Mouse (Mus musculus): ENCODE measurements around the gene Tbcb.
A peak's percentile ranks its signal among the peaks of the same experiment; 100 is the strongest.
"Not testable (repeated sequence)": the region's sequence is repeated elsewhere in the genome, so short reads cannot be mapped to it uniquely, and the experiment has no call there.

Tbcb gene

GRCm38 (mm10) chr7:30221433-30221832, 10.6 kb downstream of the Tbcb start:
- DNase-seq = no peak

- DNase-seq = no peak
These were observed 12.1 kb downstream of the Tbcb start for GRCm38 (mm10) chr7:30220008-30220356.

- peak; percentile 62 to 74 for DNase-seq
These were observed 12.6 kb downstream of the Tbcb start for GRCm38 (mm10) chr7:30219293-30220007.

DNA sequence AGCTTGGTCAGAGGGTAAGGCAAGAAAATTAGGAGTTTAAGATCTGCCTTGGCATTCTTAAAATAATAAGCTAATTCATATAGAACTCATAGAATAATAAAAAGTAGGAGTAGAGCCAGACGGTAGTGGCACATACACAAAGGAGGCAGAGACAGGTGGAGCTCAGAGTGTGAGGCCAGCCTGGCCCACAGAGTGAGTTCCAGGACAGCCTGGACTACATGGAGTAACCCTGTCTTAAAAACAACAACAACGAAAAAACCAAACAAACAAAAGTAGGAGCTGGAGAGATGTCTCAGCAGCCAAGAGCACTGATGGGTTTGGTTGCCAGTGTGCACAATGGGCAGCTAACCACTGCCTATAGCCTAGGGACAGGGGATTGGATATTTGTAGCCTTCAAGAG, 14.8 kb downstream of the Tbcb start:
- DNase-seq = no peak

- peak; percentile 86 to 93 for DNase-seq
These were observed 15.3 kb downstream of the Tbcb start for GRCm38 (mm10) chr7:30216723-30217151.

- DNase-seq = no peak
These were observed 16.2 kb downstream of the Tbcb start for GRCm38 (mm10) chr7:30215875-30216274.

GRCm38 (mm10) chr7:30213881-30214280, 18.2 kb downstream of the Tbcb start:
- DNase-seq = no peak

DNA sequence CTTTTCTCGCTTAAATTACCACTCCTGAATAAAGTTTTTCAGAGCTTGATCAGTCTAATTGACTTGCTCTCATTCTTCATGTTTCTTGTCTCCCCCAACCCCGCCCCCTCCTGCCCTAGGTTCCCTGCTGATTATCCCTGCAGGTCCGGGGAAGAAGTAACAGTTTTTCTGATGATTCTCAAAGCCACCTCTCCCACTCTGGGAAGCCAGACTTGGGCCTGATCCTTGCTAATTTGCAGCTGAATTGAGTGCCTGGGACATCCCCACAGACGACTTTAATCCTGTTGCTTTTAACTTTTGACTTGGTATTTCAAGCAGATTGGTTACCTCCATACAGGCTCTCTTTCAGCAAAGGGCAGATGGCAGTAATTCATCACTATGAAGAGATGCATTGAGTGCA, 21.0 kb downstream of the Tbcb start:
- no peak for DNase-seq

- DNase-seq = not testable (repeated sequence)
These were observed 25.7 kb downstream of the Tbcb start for GRCm38 (mm10) chr7:30206364-30206763.

DNA sequence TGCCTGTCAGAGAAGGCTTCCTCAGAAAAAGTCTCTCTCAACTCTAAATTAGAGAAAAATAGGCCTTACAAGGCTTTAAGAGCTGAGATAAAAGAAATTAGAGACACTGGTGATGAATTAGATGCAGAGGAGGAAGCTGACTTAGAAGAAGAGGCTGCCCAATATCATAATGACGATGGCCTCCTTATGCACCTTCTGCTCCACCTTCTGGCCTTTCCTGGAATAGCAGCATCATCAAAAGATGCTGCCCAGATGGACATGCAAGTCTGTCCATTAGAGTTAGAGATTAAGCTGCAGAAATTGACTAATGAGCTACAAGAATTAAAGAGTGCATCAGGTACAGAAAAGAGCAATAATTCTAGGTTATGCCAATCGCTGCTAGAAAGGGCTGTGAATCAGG, 26.7 kb downstream of the Tbcb start:
- DNase-seq = peak; percentile 82 to 90

GRCm38 (mm10) chr7:30204380-30204779, 27.7 kb downstream of the Tbcb start:
- DNase-seq = no peak

DNA sequence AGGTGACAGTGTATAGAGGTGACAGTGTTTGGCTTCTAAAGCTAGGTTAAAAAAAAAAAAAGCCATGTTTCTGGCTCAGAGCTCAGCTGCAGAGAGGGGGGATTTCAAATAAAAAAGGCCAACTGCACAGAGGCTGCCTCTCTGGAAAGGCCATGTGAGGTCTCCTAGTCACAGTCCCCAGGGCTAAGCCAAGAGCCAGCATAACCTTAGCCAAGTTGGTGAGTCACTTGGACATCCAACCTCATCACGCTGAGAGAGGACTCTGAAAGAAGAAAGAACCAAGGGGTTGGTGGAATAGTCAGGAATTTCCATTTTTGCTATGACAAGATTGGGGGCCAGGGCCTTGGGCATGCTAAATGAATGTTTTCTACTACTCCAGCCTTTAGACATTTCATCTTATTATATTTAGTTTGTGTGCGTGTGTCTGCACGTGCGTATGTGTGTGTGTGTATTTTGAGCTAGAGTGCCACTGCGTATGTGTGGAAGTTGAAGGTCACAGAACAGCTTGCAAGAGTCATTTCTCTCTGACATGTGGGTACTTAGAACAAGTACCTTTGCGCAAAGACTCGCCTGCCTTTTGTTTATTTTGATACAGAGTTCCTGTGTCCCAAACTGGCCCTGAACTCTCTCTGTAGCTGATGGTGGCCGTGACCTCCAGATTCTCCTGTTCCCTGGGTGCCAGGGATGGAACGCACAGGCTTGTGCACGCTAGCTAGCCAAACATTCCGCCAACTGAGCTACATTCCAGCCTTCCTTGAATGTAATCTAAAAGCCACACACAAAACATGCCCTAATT, 29.0 kb downstream of the Tbcb start:
- peak; percentile 70 to 75 for DNase-seq

DNA sequence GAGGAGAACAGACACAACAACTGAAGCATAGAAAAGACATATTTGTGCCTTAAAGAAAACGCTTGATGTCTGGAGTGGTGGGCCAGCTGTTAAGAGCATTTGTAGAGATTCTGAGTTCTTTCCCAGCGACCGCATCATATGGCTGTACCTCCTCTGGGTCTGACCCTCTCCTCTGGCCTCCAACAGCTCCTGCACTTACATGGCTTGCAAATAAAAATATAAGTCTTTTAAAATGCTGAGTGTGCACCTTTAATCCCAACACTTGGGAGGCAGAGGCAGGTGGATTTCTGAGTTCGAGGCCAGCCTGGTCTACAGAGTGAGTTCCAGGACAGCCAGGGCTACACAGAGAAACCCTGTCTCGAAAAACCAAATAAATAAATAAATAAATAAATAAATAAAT, 31.4 kb downstream of the Tbcb start:
- not testable (repeated sequence) for DNase-seq

- DNase-seq = no peak
These were observed 31.9 kb downstream of the Tbcb start for GRCm38 (mm10) chr7:30200200-30200599.

DNA sequence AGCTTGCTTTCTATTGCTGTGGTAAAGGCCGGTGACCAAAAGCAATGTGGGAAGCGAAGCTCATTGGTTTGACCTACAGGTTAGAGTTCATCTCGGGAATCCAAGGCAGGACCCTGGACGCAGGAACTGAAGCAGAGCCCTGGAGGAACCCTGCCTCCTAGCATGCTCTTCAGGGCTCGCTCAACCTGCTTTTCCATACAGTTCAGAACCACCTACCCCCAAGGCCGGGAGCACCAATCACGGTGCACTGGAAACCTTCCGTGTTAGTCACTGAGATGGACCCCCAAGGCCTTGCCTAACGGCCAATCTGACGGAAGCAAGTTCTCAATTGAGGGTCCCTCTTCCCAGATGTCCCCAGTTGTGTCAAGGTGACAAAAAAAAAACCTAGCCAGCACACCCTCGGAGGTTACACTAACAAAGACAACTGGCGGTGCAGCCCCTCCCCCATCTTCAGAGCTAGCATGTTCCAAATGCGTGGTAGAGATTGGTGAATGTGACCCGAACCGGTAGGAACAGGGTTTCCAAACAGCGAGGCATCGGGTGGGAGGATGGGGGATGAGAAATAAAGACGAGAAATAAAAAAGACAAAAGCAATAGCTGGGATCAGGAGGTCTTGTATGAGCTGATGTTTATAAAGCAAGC, 32.5 kb downstream of the Tbcb start:
- DNase-seq = no peak

DNA sequence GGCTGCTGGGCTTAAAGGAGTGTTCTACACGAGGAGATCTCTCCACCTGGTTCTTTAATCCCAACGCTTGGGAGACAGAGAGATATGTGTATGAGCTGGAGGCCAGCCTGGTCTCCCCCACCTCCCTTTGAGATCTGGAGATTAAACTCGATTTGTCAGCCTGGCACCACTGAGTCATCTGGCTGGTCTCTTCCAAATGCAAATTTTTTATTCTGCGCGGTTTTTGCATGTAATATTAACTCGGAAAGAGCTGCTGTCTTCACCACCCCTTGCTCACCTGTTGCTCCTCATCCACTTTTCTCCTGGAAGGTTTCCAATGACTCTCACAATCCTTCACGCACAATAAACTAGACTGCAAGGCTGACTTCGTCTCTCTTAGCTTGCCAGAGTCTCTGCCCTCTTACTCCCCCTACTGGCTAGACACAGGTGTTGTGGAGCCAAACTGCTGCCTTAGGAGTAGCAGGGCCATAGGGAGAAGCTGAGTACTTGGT, 33.5 kb downstream of the Tbcb start, which contains the start of gene Capns1:
TSS of gene Capns1 (minus strand) at position 331 of the 491 bp plus-strand sequence.
- peak; percentile 62 to 75 for DNase-seq

GRCm38 (mm10) chr7:30197592-30198129, 34.4 kb downstream of the Tbcb start:
- DNase-seq = peak in 1 of 2 experiments; percentile 45

DNA sequence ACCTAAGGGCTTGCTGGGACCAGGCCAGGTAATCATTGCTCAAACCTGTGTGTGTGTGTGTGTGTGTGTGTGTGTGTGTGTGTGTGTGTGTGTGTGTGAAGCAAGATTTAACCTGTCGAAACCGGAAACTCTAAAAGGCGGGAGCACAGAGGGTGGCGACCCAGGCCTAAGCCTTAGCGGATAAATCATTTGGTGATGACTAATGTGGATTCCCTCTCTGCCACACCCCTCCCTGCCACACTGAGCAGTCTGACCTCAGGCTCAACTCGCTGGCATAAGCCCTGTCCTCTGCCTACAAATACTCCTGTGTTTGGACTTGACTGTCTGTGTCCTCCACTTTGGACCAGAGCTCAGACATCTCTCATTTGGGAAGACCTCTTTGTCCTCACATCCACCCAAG, 35.9 kb downstream of the Tbcb start:
- DNase-seq = no peak

DNA sequence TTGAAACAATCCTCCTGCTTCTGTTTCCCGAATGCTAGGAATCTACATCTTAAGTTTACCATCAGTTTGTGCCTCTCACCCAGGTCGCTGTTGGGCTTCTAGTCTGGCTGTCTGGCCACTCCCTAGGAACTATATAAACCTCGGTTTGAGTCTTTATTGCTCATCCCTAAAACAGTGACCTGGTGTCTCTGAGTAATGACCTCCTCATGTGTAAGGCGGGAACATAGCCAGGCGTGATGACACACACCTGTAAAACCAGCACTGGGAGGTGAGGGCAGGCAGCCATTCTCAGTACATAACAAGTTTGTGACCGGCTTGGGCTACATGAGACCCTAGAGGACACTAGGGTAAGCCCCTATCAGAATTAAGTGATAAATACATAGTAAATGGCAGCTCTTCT, 36.6 kb downstream of the Tbcb start:
- DNase-seq = no peak

- peak; percentile 96 to 99 for DNase-seq
These were observed 37.2 kb downstream of the Tbcb start for GRCm38 (mm10) chr7:30194884-30195283.

DNA sequence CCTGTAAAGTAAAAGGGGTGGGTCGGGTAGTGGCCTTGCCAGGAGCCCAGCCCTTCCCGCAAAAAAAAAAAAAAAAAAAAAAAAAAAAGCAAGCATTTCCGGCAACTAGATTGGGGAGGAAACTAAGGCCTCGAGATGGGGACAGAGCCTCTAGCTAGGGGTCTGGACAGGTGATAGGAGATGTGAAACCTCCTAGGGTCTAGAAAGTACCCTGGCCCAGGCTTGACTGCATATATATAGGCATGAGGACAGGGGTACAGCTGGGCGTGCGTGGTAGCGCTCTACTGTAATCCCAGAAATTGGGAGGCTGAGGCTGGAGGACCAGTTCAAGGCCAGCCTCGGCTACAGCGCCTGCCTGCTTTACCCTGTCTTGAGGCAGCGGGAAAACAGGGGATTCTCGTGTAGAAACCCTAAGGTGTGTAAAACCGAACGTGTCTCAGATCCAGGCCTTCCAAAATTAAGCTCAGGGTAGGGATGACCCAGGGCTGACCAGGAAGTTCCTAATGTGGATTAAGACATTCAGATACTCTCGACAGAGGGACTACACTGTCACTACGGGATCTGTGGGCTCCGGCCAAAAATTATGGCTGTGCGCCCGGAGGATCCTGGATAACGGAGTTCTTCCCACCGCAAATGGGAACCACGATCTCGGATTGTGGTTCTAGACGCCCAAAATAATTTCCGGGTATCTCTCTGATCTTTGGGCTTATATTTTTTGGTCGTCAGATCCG, 37.8 kb downstream of the Tbcb start:
- peak; percentile 78 to 84 for DNase-seq

GRCm38 (mm10) chr7:30193581-30194100, 38.4 kb downstream of the Tbcb start:
- peak; percentile 89 to 92 for DNase-seq

Data from cerebellum, postnatal 25 days (tissue).